3 mouse cellular contexts compared by ENCODE assay signal in the genomic region with DNA sequence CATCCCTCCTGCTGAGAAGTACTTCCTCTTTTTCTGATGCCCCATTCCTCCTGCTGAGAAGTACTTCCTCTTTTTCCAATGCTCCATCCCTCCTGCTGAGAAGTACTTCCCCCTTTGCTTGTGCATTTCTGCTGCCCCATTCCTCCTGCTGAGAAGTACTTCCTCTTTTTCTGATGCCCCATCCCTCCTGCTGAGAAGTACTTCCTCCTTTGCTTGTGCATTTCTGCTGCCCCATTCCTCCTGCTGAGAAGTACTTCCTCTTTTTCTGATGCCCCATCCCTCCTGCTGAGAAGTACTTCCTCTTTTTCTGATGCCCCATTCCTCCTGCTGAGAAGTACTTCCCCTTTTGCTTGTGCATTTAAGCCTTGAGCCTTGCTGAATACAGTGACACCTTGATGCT. TPM values are rescaled to one million over a fixed set of nuclear protein-coding genes. Genes with fewer than 3 reads are reported as not detected.
"Had no signal": no experiment of that assay in that cellular context is flagged by ENCODE, and none has a peak within 500 bp of the region (broad histone marks: within the 10 kb centered on the region; RNA-seq: fewer than 3 reads in every experiment).

No protein-coding gene starts in this region.

RNA-seq across cellular contexts. Expression of a gene that starts 19.7 kb away (rescaled TPM):
- polyA plus RNA-seq: neural tube, embryonic 12.5 days; neural tube, embryonic 13.5 days; neural tube, embryonic 14.5 days had no signal
